In genomic region chr2:172413273-172413672, GRCm38 (mm10) we compare ENCODE assay signal across 13 mouse cellular contexts. TPM values are rescaled to one million over a fixed set of nuclear protein-coding genes. Genes with fewer than 3 reads are reported as not detected.
DNase-seq lines count a peak whose midpoint lies in the region; ATAC-seq lines count a peak whose summit lies in the region.
"Had no signal": no experiment of that assay in that cellular context is flagged by ENCODE, and none has a peak within 500 bp of the region (broad histone marks: within the 10 kb centered on the region; RNA-seq: fewer than 3 reads in every experiment).

No protein-coding gene starts in this region.

- no peak overlapping the region for H3K4me3 ChIP-seq in heart, embryonic 14.5 days (ENCODE audit: control insufficient read depth in 1 of 2, insufficient read depth in 1 of 2, low read depth in 1 of 2, low read length in 2 of 2)
- H3K4me3 ChIP-seq in liver, embryonic 11.5 days (ENCODE audit: low read depth, low read length): no peak overlapping the region
- H3K4me3 ChIP-seq in liver, embryonic 16.5 days (ENCODE audit: low read depth, low read length): no peak overlapping the region
- H3K4me3 ChIP-seq: forebrain, embryonic 15.5 days; heart, adult 2 months had no signal

- no peak for DNase-seq in heart, postnatal 36 days
- DNase-seq in liver, embryonic 11.5 days (ENCODE audit: low spot score): no peak
- no peak for DNase-seq in liver
- DNase-seq in adrenal gland, adult (ENCODE audit: inconsistent age in 2 of 2, low spot score in 1 of 2): no peak
- DNase-seq in cerebellum, postnatal 4 days (ENCODE audit: low spot score in 2 of 2): no peak
- DNase-seq: heart, adult 2 months; left cerebral cortex, postnatal 4 days had no signal

- H3K36me3 ChIP-seq in heart, embryonic 14.5 days (ENCODE audit: control insufficient read depth, insufficient read depth, low read length): no peaks in the 10 kb centered on the region
- H3K36me3 ChIP-seq in liver, embryonic 11.5 days (ENCODE audit: control insufficient read depth, insufficient read depth, low read length): no peaks in the 10 kb centered on the region
- H3K36me3 ChIP-seq in liver, embryonic 16.5 days (ENCODE audit: control insufficient read depth, insufficient read depth): no peaks in the 10 kb centered on the region
- H3K36me3 ChIP-seq: forebrain, embryonic 15.5 days had no signal

- peak overlapping the region; percentile 3 to 56; a peak in 3 of 4 replicates for H3K27ac ChIP-seq in heart, embryonic 14.5 days (replicated peaks in 1 of 2; ENCODE audit: control insufficient read depth in 1 of 2, insufficient read depth in 1 of 2, low read depth in 2 of 2, low read length in 2 of 2)
- H3K27ac ChIP-seq in liver, embryonic 11.5 days (ENCODE audit: low read depth, low read length): peak overlapping the region; percentile 17; the same call in 1 of the 2 replicates
- H3K27ac ChIP-seq in liver, embryonic 16.5 days (ENCODE audit: low read length): no peak overlapping the region
- H3K27ac ChIP-seq: forebrain, embryonic 15.5 days; heart, adult 2 months had no signal

- WGBS in heart, embryonic 14.5 days: 12% methylated on average over 4 of the region's 4 CpGs
- 23% methylated on average over 4 of the region's 4 CpGs for WGBS in liver, embryonic 11.5 days
- 27% methylated on average over 4 of the region's 4 CpGs for WGBS in liver, embryonic 16.5 days (ENCODE audit: insufficient replicate concordance)

- no peak; the same call in 1 of the 2 replicates for ATAC-seq in heart, embryonic 14.5 days (ENCODE audit: insufficient number of reproducible peaks, insufficient read depth, low FRiP score, low read depth)
- ATAC-seq in liver, embryonic 11.5 days (replicated peaks; ENCODE audit: low FRiP score): peak; percentile 35; the same call in 1 of the 2 replicates
- peak; percentile 41 for ATAC-seq in common myeloid progenitor, adult 5-6 weeks (replicated peaks; ENCODE audit: low read depth, poor library complexity, severe bottlenecking)
- peak; percentile 54 for ATAC-seq in liver, embryonic 16.5 days (ENCODE audit: low read depth)
- ATAC-seq: forebrain, embryonic 15.5 days had no signal

- no peaks in the 10 kb centered on the region for H3K9me3 ChIP-seq in heart, embryonic 14.5 days (ENCODE audit: control insufficient read depth, low read length)
- H3K9me3 ChIP-seq in liver, embryonic 11.5 days (ENCODE audit: control insufficient read depth, low read length): no peaks in the 10 kb centered on the region
- no peaks in the 10 kb centered on the region for H3K9me3 ChIP-seq in liver, embryonic 16.5 days (replicated peaks; ENCODE audit: control insufficient read depth, low read length)
- H3K9me3 ChIP-seq: forebrain, embryonic 15.5 days had no signal

- H3K4me2 ChIP-seq in heart, embryonic 14.5 days (ENCODE audit: low read length): no peak overlapping the region
- H3K4me2 ChIP-seq in liver, embryonic 11.5 days: no peak overlapping the region
- no peak overlapping the region for H3K4me2 ChIP-seq in liver, embryonic 16.5 days (ENCODE audit: low read depth, low read length)
- H3K4me2 ChIP-seq: forebrain, embryonic 15.5 days had no signal

- peaks cover 12 to 13% of the 10 kb centered on the region in 2 experiments for H3K4me1 ChIP-seq in heart, embryonic 14.5 days (ENCODE audit: control insufficient read depth in 2 of 2, insufficient read depth in 2 of 2, low read length in 2 of 2)
- H3K4me1 ChIP-seq in liver, embryonic 11.5 days (replicated peaks; ENCODE audit: control insufficient read depth, insufficient read depth, low read length): peaks cover 10% of the 10 kb centered on the region
- peaks cover 4% of the 10 kb centered on the region for H3K4me1 ChIP-seq in liver, embryonic 16.5 days (ENCODE audit: control insufficient read depth, low read depth, low read length)
- H3K4me1 ChIP-seq: forebrain, embryonic 15.5 days had no signal

- H3K27me3 ChIP-seq in heart, embryonic 14.5 days (ENCODE audit: control insufficient read depth, insufficient read depth, low read length): no peaks in the 10 kb centered on the region
- no peaks in the 10 kb centered on the region for H3K27me3 ChIP-seq in liver, embryonic 11.5 days (replicated peaks; ENCODE audit: control insufficient read depth, insufficient read depth, low read length)
- no peaks in the 10 kb centered on the region for H3K27me3 ChIP-seq in liver, embryonic 16.5 days (ENCODE audit: control insufficient read depth, insufficient read depth, low read depth, low read length)
- H3K27me3 ChIP-seq: forebrain, embryonic 15.5 days had no signal

- intact Hi-C loops in heart, postnatal 36 days (cut with DNase I): no loop called here

- no peak overlapping the region for H3K9ac ChIP-seq in heart, embryonic 14.5 days (ENCODE audit: low read length)
- no peak overlapping the region for H3K9ac ChIP-seq in liver, embryonic 11.5 days (ENCODE audit: low read depth, low read length)
- no peak overlapping the region for H3K9ac ChIP-seq in liver, embryonic 16.5 days (ENCODE audit: low read depth, low read length)
- H3K9ac ChIP-seq: forebrain, embryonic 15.5 days had no signal

RNA-seq across cellular contexts. Expression of gene Cass4, which starts 19.7 kb away (rescaled TPM):
- polyA plus RNA-seq in heart, embryonic 14.5 days (2014; fragmentation: Nextera tagmentation; extraction: Ambion mirVana): 0.27 and 0.30 TPM in 2 replicates
- total RNA-seq in heart, postnatal 36 days (2021): under 1 TPM; 0.36 to 0.46 TPM
- 1.1 and 1.5 TPM in 2 replicates for polyA plus RNA-seq in liver, embryonic 11.5 days (2014; fragmentation: Nextera tagmentation; extraction: Ambion mirVana)
- total RNA-seq in common myeloid progenitor, adult 5-6 weeks (2017): 0.44 and 1.5 TPM in 2 replicates
- 0.56 and 0.77 TPM in 2 replicates for polyA plus RNA-seq in liver, embryonic 16.5 days (2015; fragmentation: Nextera tagmentation; extraction: Ambion mirVana)

RNA-seq across cellular contexts. Expression of gene Rtf2, which starts 27.1 kb away (rescaled TPM):
- polyA plus RNA-seq in heart, embryonic 14.5 days (2014; fragmentation: Nextera tagmentation; extraction: Ambion mirVana): 48.3 and 49.5 TPM in 2 replicates
- total RNA-seq in heart, postnatal 36 days (2021): 10 to 100 TPM; 31.9 to 34.3 TPM
- polyA plus RNA-seq in liver, embryonic 11.5 days (2014; fragmentation: Nextera tagmentation; extraction: Ambion mirVana): 73.1 and 78.7 TPM in 2 replicates
- total RNA-seq in common myeloid progenitor, adult 5-6 weeks (2017): 139 and 158 TPM in 2 replicates
- polyA plus RNA-seq in liver, embryonic 16.5 days (2015; fragmentation: Nextera tagmentation; extraction: Ambion mirVana): 41.3 and 42.1 TPM in 2 replicates

RNA-seq across cellular contexts. Expression of gene Cstf1, which starts 42.8 kb away (rescaled TPM):
- polyA plus RNA-seq in heart, embryonic 14.5 days (2014; fragmentation: Nextera tagmentation; extraction: Ambion mirVana): 28.1 and 30.3 TPM in 2 replicates
- total RNA-seq in heart, postnatal 36 days (2021): 10 to 100 TPM; 18.2 to 19.6 TPM
- 50.5 and 57.8 TPM in 2 replicates for polyA plus RNA-seq in liver, embryonic 11.5 days (2014; fragmentation: Nextera tagmentation; extraction: Ambion mirVana)
- 40.3 and 52.1 TPM in 2 replicates for total RNA-seq in common myeloid progenitor, adult 5-6 weeks (2017)
- polyA plus RNA-seq in liver, embryonic 16.5 days (2015; fragmentation: Nextera tagmentation; extraction: Ambion mirVana): 18.8 and 19.6 TPM in 2 replicates

RNA-seq across cellular contexts. Expression of gene Aurka, which starts 42.9 kb away (rescaled TPM):
- 79.0 and 88.9 TPM in 2 replicates for polyA plus RNA-seq in heart, embryonic 14.5 days (2014; fragmentation: Nextera tagmentation; extraction: Ambion mirVana)
- 1 to 10 TPM in 1 of 2 experiments, under 1 TPM in 1; 0.95 to 1.1 TPM for total RNA-seq in heart, postnatal 36 days (2021)
- polyA plus RNA-seq in liver, embryonic 11.5 days (2014; fragmentation: Nextera tagmentation; extraction: Ambion mirVana): 190 and 215 TPM in 2 replicates
- 56.2 and 57.1 TPM in 2 replicates for total RNA-seq in common myeloid progenitor, adult 5-6 weeks (2017)
- polyA plus RNA-seq in liver, embryonic 16.5 days (2015; fragmentation: Nextera tagmentation; extraction: Ambion mirVana): 118 and 130 TPM in 2 replicates

RNA-seq across cellular contexts. Expression of gene Gcnt7, which starts 45.1 kb away (rescaled TPM):
- 0.61 and 0.71 TPM in 2 replicates for polyA plus RNA-seq in heart, embryonic 14.5 days (2014; fragmentation: Nextera tagmentation; extraction: Ambion mirVana)
- not detected for total RNA-seq in heart, postnatal 36 days (2021)
- polyA plus RNA-seq in liver, embryonic 11.5 days (2014; fragmentation: Nextera tagmentation; extraction: Ambion mirVana): 1.2 and 1.3 TPM in 2 replicates
- total RNA-seq in common myeloid progenitor, adult 5-6 weeks (2017): 0.05 TPM in 1 of 2 replicates, not detected in the other
- 0.54 and 0.58 TPM in 2 replicates for polyA plus RNA-seq in liver, embryonic 16.5 days (2015; fragmentation: Nextera tagmentation; extraction: Ambion mirVana)
- total RNA-seq: heart, adult 2 months; left cerebral cortex, postnatal 4 days had no signal
- polyA plus RNA-seq: brain, embryonic 14.5 days; heart, adult 2 months; large intestine, adult 2 months had no signal
